Mouse (Mus musculus) ES-E14 (cell line): ENCODE measurements around the gene Foxp1.

ENCODE experiments used
- HCFC1 ChIP-seq: IDR thresholded peaks from 2 replicates; pipeline ENCODE4 v1.6.1; 2012; ENCODE audit warnings: low read length, inconsistent platforms, borderline replicate concordance; ENCODE audit not compliant: insufficient read depth
- MAFK ChIP-seq: IDR thresholded peaks from 2 replicates; pipeline ENCODE4 v1.6.1; 2014; ENCODE audit warnings: mild to moderate bottlenecking, low read depth, low read length, inconsistent platforms; ENCODE audit not compliant: insufficient read depth
- ZNF384 ChIP-seq: IDR thresholded peaks from 2 replicates; pipeline ENCODE4 v1.6.1; 2012; ENCODE audit warnings: low read depth, low read length, inconsistent platforms

- TF ChIP-seq ZNF384 (no peak), MAFK (no peak), HCFC1 (no peak)
These were observed 357.8 kb downstream of the Foxp1 start for GRCm38 (mm10) chr6:99164760-99165159.
